Mouse (Mus musculus) retina, adult 2 months (tissue): Measurements from ENCODE around the gene Slc2a13.
A peak's percentile ranks its signal among the peaks of the same experiment; 100 is the strongest.

Source experiments
- DNase-seq: peaks from one replicate; pipeline ENCODE4 v3.0.0-alpha.2; 2012; ENCODE audit warnings: low read depth, low spot score

Gene Slc2a13

DNA sequence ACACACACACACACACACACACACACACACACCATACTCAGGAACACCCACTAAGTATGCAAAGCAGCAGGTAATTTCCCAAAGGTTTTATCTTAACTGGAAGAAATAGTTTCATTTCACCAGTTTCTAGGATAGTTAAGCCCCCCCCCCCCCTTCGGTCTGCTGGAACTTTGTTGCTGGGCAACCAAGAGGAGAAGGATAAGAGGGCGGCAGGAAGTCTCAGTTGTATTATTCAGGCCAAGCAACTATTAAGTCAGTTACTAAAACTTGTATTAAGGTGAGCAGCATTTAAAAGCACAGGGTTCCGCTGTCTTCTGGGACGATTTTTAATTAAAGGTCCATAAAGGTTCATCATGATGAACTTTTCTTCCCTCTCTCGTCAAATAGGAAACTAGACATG is 198.6 kb downstream of the Slc2a13 start:
- DNase-seq, result no peak

- no peak for DNase-seq
These were observed 199.9 kb downstream of the Slc2a13 start for GRCm38 (mm10) chr15:91373203-91373584.

DNA sequence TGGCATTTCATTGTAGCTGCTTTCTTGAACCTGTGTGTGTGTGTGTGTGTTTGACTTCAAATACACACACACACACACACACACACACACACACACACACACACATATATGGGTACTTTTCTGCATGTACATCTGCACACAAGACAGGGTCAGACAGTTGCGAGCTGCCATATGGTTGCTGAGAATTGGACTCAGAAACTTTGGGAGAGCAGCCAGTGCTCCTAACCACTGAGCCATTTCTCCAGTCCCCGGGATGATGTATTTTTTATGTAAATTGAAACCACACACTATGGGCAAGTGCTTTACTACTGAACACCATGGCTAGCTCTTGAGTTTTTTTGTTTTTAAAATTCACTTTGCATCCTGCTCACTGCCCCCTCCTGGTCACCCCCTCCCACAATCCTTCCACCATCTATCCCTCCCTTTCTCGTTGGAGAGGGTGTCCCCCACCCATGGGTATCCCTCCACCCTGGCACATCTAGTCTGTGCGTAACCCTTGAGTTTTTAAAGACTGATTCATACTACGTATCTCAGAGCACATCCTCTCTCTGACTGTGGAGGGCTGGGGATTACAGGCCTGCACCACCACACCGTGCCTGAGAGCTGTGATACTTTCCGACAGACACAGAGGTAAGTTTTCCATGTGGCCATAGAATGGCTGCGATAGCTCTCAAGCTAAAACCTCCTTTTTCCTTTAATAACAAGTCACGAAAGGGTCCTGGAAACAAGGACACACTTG is 200.4 kb downstream of the Slc2a13 start:
- DNase-seq, result no peak

- DNase-seq, result no peak
These were observed 201.1 kb downstream of the Slc2a13 start for GRCm38 (mm10) chr15:91371859-91372394.

- no peak for DNase-seq
These were observed 203.2 kb downstream of the Slc2a13 start for GRCm38 (mm10) chr15:91369736-91370449.

DNA sequence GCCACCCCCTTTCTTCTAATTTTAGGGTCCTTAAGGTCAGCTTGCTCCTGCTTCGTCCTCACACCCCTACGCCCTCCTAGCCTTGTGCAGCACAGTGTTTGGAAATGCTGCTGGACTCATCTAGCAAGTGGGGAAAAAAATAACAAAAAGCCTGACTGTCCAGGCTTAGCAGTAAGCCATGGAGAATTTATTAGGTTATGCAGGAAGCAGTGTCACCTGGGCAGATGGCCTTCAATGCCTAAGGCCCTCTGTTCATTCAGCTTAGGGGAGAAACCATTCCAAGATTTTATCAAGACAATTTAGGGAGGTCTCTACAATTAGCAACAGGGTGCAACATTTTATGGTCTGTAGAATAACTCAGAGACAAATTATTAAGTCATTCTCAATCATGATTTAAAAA is 212.6 kb downstream of the Slc2a13 start:
- DNase-seq, result no peak

DNA sequence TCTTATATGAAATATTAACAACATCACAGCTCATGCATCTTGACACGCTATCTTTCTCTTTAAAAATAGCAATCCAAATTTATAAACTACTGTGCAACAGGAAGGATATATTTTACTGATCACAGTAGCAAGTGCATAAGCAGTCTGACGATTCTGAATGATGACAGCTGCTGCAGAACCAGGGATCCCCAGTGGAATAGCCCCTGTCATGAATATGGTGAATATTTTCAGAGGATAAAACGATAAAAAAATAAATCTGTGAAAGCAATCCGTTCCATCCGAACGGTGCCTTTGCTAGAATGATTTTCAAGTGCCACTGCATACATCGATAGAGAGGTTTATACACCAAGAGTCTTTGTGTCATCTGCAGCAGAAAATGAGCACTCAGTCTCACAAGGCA is 222.1 kb downstream of the Slc2a13 start:
- DNase-seq, result no peak

DNA sequence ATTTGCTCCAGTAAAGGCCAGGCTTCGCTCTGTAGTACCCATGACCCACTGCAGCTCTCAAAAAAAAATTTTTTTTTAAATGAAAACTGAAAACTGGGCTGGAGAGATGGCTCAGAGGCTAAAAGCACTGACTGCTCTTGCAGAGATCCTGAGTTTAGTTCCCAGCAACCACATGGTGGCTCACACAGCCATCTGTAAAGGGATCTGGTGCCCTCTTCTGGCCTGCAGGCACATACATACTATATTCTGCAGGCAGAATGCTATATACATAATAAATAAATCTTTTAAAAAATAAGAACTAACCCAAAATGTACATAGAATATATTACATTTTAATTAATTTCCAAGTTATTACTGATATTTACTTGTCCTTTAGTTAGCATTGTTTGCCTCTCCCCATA is 234.7 kb downstream of the Slc2a13 start:
- no peak for DNase-seq

GRCm38 (mm10) chr15:91334416-91334900 is 238.6 kb downstream of the Slc2a13 start:
- no peak for DNase-seq

DNA sequence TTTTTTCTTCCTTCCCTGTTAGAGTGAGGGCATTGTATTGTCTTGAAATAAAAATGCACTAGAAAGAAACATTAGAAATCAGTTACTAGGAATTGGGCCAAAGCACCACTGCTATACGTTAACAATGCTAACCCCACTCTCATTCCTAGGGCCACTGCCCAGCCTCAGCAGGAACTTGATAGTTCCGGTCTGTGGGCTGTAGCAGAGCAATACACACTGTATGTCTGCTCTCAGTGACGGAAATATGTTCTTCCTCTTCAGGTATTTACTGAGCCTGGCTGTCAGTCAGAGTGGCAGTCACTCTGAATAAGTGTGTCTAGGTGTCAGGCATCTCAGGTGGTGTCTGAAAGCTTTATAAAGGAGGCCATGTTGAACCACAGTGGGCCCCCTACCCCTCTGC is 245.3 kb downstream of the Slc2a13 start:
- DNase-seq, result no peak

DNA sequence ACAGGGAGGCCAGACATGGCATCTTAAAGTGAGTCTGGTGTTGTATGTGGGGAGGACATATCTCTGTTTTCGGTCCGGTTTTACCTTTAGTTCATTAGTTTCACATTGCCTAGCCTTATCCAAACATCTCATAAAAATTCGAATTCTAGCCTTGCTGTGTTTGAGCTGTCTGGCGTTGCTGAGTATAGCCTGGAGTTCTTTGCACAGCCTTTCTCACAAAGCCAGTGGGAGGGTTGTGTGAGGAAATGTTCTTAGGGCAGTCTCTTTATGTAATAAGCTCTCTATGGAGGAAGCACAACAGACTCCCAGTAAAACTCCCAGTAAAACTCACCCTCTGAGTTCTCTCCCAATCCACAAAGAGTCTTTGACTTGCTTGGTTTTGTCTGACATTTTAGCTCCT is 246.0 kb downstream of the Slc2a13 start:
- no peak for DNase-seq

DNA sequence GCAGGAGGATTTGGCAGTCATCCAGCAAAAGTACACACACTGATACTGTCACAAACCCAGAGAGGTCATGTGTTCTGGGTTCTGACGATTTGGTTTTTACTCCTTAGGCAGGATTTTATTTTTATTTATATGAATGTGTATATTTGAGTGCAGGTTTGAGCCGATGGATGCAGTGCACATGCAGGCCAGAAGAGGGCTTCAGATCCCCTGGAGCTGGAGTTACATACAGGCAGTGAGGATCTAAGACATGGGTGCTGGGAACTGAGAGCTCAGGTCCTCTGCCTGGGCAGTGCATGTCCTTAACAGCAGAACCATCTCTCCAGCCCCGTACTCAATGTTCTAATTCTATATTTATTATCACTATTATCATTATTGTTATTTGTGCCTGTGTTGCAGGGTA is 253.7 kb downstream of the Slc2a13 start:
- DNase-seq, result no peak

DNA sequence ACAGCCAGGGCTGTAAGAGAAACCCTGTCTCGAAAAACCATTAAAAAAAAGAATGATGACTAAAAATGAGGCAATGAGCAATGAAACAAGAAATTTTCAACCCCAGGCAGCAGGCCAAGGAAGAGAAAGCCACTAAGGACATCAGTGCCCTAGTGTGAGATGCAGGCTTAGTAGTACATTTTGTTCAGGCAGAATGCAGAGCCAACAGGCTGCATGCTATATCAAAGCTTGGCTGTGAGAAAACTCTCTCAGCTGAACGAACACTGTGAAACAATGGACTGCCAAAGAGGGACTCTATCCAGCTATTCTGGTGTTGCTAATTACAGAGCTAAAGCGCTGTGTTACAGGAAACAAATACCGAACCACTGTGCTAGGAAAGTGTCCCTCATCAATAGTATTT is 256.1 kb downstream of the Slc2a13 start:
- DNase-seq, result no peak

DNA sequence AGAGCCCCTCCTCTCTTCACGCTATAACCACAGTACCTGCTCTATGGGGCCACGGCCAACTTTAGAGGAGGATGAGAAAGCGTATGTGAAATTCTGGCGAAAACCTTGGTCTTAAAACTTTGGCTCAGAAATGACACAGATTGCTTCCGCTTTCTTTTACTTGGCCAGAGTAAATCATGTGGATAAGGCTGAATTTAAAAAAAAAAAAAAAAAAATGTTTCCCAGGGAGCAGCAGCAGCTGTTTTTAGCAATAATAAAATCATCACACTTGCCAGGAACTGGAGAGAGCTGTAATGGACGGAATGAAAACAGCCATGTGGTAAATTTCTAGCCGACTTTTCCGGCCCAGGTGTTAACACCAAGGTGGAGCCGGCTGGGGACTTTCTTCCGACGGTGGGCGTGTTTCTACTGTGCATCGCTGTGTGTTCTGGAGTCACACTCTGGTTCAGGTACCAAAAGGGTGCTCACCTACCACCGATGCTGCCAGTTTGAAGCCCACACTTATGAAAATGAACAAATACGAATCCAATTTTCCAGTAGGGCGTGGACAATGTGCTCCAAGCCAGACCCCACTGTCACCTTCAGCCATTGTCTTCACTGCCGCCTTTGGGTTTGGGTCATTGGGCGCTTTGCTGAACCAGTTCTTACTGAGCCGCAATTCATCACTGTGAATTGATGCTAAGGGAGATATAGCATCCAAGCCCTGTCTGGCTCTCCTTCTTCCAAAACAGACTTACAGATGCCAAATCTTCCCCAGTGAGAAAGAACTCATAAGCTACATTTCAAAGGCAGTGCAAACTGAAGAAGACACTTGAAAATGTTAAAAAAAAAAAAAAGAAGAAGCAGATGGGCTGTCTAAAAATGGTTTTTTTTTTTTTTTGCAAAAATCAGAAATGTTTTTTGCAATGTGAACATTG is 258.4 kb downstream of the Slc2a13 start:
- no peak for DNase-seq

- DNase-seq, result peak; percentile 38
These were observed 268.7 kb downstream of the Slc2a13 start for GRCm38 (mm10) chr15:91304296-91304852.

GRCm38 (mm10) chr15:91301366-91301765 is 271.7 kb downstream of the Slc2a13 start:
- peak; percentile 38 for DNase-seq

GRCm38 (mm10) chr15:91299319-91299835 is 273.7 kb downstream of the Slc2a13 start:
- DNase-seq, result no peak

GRCm38 (mm10) chr15:91283418-91283817 is 289.6 kb downstream of the Slc2a13 start:
- DNase-seq, result no peak

- no peak for DNase-seq
These were observed 290.2 kb downstream of the Slc2a13 start for GRCm38 (mm10) chr15:91282822-91283221.

- no peak for DNase-seq
These were observed 291.5 kb downstream of the Slc2a13 start for GRCm38 (mm10) chr15:91281521-91281920.

DNA sequence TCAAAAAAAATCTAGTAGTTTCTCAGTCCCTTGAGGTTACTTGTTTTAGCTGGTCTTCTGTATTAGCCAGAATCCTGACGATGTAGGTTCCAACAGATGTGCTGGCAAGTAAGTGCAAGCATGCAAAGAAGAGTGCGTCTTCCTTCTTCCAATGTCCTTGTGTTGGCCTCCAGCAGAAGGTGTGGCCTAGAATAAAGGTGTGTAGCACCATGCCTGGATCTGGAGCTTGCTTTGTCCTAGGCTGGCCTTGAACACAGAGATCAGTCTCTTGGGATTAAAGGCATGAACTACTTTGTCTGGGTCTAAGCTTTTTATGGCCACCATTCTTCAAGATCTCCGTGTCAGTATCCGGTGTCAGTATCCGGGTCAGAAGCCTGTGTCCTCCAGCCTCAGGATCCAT is 293.5 kb downstream of the Slc2a13 start:
- DNase-seq, result no peak
